26 mouse cellular contexts compared by ENCODE assay signal in the genomic region with DNA sequence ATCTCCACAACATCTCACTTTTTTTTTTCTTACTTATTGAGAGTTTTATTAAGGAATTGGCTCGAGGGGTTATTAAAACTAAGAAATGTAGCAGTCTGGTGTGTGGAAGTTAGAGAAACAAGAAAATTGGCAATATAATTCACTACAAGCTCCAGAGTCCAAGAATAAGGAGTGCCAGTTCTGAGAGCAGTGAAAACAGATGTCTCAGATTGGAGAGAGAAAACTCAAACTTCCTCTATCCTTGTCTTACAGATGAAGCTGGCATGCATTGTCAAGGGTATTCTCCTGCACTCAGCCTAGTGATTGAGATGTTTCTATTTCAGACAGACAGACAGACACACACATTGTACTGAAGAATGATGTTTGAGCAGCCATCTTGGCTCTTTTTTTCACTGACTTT.
A peak's percentile ranks its signal among the peaks of the same experiment; 100 is the strongest.
DNase-seq lines count a peak whose midpoint lies in the region; ATAC-seq lines count a peak whose summit lies in the region.
"Had no signal": no experiment of that assay in that cellular context is flagged by ENCODE, and none has a peak within 500 bp of the region (broad histone marks: within the 10 kb centered on the region; RNA-seq: fewer than 3 reads in every experiment).

No protein-coding gene starts in this region.

- no peaks in the 10 kb centered on the region for H3K36me3 ChIP-seq in forebrain, embryonic 16.5 days (ENCODE audit: control insufficient read depth, insufficient read depth)
- no peaks in the 10 kb centered on the region for H3K36me3 ChIP-seq in forebrain, embryonic 10.5 days (replicated peaks)
- H3K36me3 ChIP-seq in heart, embryonic 11.5 days (ENCODE audit: control insufficient read depth, insufficient read depth, low read length) = no peaks in the 10 kb centered on the region
- H3K36me3 ChIP-seq: embryonic facial prominence, embryonic 13.5 days; embryonic facial prominence, embryonic 15.5 days; forebrain, embryonic 12.5 days; G1E had no signal

- ATAC-seq in forebrain, embryonic 16.5 days = 0 out of 2 replicates have a peak, but pooled peaks have one; percentile 14
- peak; percentile 64 for ATAC-seq in frontal cortex, adult (ENCODE audit: low TSS enrichment)
- no peak for ATAC-seq in heart, embryonic 11.5 days (replicated peaks; ENCODE audit: insufficient number of reproducible peaks, low FRiP score, low TSS enrichment)
- ATAC-seq: activated CD4-positive, CD25-positive, alpha-beta regulatory T cell, adult 4 months; CD4-positive, CD25-positive, alpha-beta regulatory T cell, adult 4 months; Patski had no signal

- no peaks in the 10 kb centered on the region for H3K9me3 ChIP-seq in forebrain, embryonic 16.5 days (ENCODE audit: control insufficient read depth, low read length)
- no peaks in the 10 kb centered on the region for H3K9me3 ChIP-seq in forebrain, embryonic 10.5 days
- no peaks in the 10 kb centered on the region for H3K9me3 ChIP-seq in heart, embryonic 11.5 days (replicated peaks; ENCODE audit: control insufficient read depth, low read length)
- H3K9me3 ChIP-seq: embryonic facial prominence, embryonic 13.5 days; embryonic facial prominence, embryonic 15.5 days; forebrain, embryonic 12.5 days; G1E had no signal

- no peak overlapping the region for H3K27ac ChIP-seq in forebrain, embryonic 16.5 days (ENCODE audit: low read length)
- H3K27ac ChIP-seq in forebrain, embryonic 10.5 days = no peak overlapping the region
- H3K27ac ChIP-seq in heart, embryonic 11.5 days (ENCODE audit: low read depth, low read length) = no peak overlapping the region
- H3K27ac ChIP-seq: embryonic facial prominence, embryonic 13.5 days; embryonic facial prominence, embryonic 15.5 days; forebrain, embryonic 12.5 days had no signal

- H3K4me1 ChIP-seq in forebrain, embryonic 16.5 days (replicated peaks; ENCODE audit: control insufficient read depth, insufficient read depth, low read length) = peaks cover 16% of the 10 kb centered on the region
- peaks cover 5% of the 10 kb centered on the region for H3K4me1 ChIP-seq in forebrain, embryonic 10.5 days
- no peaks in the 10 kb centered on the region for H3K4me1 ChIP-seq in heart, embryonic 11.5 days (ENCODE audit: control insufficient read depth, insufficient read depth, low read length)
- H3K4me1 ChIP-seq: embryonic facial prominence, embryonic 13.5 days; forebrain, embryonic 12.5 days had no signal

- WGBS in forebrain, embryonic 16.5 days = 74% methylated on average over 1 of the region's 1 CpGs
- WGBS in forebrain, embryonic 10.5 days = 92% methylated on average over 1 of the region's 1 CpGs
- WGBS in heart, embryonic 11.5 days (ENCODE audit: insufficient replicate concordance) = 73% methylated on average over 1 of the region's 1 CpGs

- H3K27me3 ChIP-seq in forebrain, embryonic 16.5 days (replicated peaks; ENCODE audit: control insufficient read depth, insufficient read depth, low read length) = no peaks in the 10 kb centered on the region
- H3K27me3 ChIP-seq in forebrain, embryonic 10.5 days (ENCODE audit: poor library complexity, severe bottlenecking) = peaks cover 16% of the 10 kb centered on the region
- H3K27me3 ChIP-seq in heart, embryonic 11.5 days (ENCODE audit: control insufficient read depth, insufficient read depth, low read length) = no peaks in the 10 kb centered on the region
- H3K27me3 ChIP-seq: CH12.LX; embryonic facial prominence, embryonic 13.5 days; embryonic facial prominence, embryonic 15.5 days; forebrain, embryonic 12.5 days; Patski had no signal

- H3K4me2 ChIP-seq in forebrain, embryonic 16.5 days (ENCODE audit: low read length) = no peak overlapping the region
- no peak overlapping the region for H3K4me2 ChIP-seq in heart, embryonic 11.5 days
- H3K4me2 ChIP-seq: embryonic facial prominence, embryonic 15.5 days; forebrain, embryonic 12.5 days had no signal

- H3K4me3 ChIP-seq in forebrain, embryonic 16.5 days (replicated peaks; ENCODE audit: low read length) = no peak overlapping the region
- no peak overlapping the region for H3K4me3 ChIP-seq in forebrain, embryonic 10.5 days
- H3K4me3 ChIP-seq in heart, embryonic 11.5 days (ENCODE audit: low read depth, low read length) = no peak overlapping the region
- H3K4me3 ChIP-seq: erythroblast, embryonic 14.5 days had no signal

- DNase-seq in forebrain, embryonic 10.5 days (ENCODE audit: extremely low spot score, low spot score) = no peak
- DNase-seq in frontal cortex, postnatal 10 days (ENCODE audit: low spot score in 2 of 2) = no peak
- DNase-seq in brain, adult 2 months (ENCODE audit: low read depth, low spot score) = peak; percentile 55
- DNase-seq: adrenal gland, adult 8-10 months; adrenal gland, postnatal 14 days; adrenal gland, postnatal 36 days; B cell, adult 2 months; cerebellum, adult 11 months; cerebellum, adult 18-20 months; cerebellum, adult 8-10 months; cerebellum, adult 9-11 months; cerebellum, postnatal 14 days; cerebellum, postnatal 36 days; embryo, embryonic 11 days had no signal

- no peak overlapping the region for H3K9ac ChIP-seq in forebrain, embryonic 16.5 days (replicated peaks; ENCODE audit: low read depth, low read length)
- no peak overlapping the region for H3K9ac ChIP-seq in heart, embryonic 11.5 days (ENCODE audit: low read depth, low read length)
- H3K9ac ChIP-seq: embryonic facial prominence, embryonic 13.5 days; embryonic facial prominence, embryonic 15.5 days; forebrain, embryonic 12.5 days had no signal
